Mouse (Mus musculus): ENCODE data around the gene Dhtkd1. TPM values are rescaled to one million over a fixed set of nuclear protein-coding genes. Genes with fewer than 3 reads are reported as not detected.

Gene Dhtkd1
- total RNA-seq, 2 experiments from 2014 or later: 1.8 to 2.1 TPM

- DNase-seq (ENCODE audit: low spot score in 2 of 2): no peak
Observed at GRCm38 (mm10) chr2:5934936-5935335, 7.7 kb downstream of the Dhtkd1 start.

- DNase-seq (ENCODE audit: low spot score in 2 of 2): no peak
Observed at GRCm38 (mm10) chr2:5931938-5932337, 10.7 kb downstream of the Dhtkd1 start.

GRCm38 (mm10) chr2:5930291-5931054 is 12.1 kb downstream of the Dhtkd1 start:
- DNase-seq (ENCODE audit: low spot score in 2 of 2): no peak

GRCm38 (mm10) chr2:5929793-5930192 is 12.8 kb downstream of the Dhtkd1 start:
- DNase-seq (ENCODE audit: low spot score in 2 of 2): no peak

GRCm38 (mm10) chr2:5927481-5927880 is 15.1 kb downstream of the Dhtkd1 start:
- DNase-seq (ENCODE audit: low spot score in 2 of 2): no peak

- DNase-seq (ENCODE audit: low spot score in 2 of 2): no peak
Observed at GRCm38 (mm10) chr2:5923786-5924185, 18.8 kb downstream of the Dhtkd1 start.

- no peak for DNase-seq (ENCODE audit: low spot score in 2 of 2)
Observed at GRCm38 (mm10) chr2:5922823-5923222, 19.8 kb downstream of the Dhtkd1 start.

GRCm38 (mm10) chr2:5911282-5911965 is 31.2 kb downstream of the Dhtkd1 start:
- DNase-seq (ENCODE audit: low spot score in 2 of 2): no peak

GRCm38 (mm10) chr2:5906625-5907024 is 36.0 kb downstream of the Dhtkd1 start:
- DNase-seq (ENCODE audit: low spot score in 2 of 2): peak in 1 of 2 experiments; percentile 19

- DNase-seq (ENCODE audit: low spot score in 2 of 2): no peak
Observed at GRCm38 (mm10) chr2:5906092-5906491, 36.5 kb downstream of the Dhtkd1 start.

- no peak for DNase-seq (ENCODE audit: low spot score in 2 of 2)
Observed at GRCm38 (mm10) chr2:5900145-5900544, 42.4 kb downstream of the Dhtkd1 start.

- DNase-seq (ENCODE audit: low spot score in 2 of 2): peak; percentile 100
Observed at GRCm38 (mm10) chr2:5894843-5895570, 47.6 kb downstream of the Dhtkd1 start, which contains the start of gene Sec61a2. Sec61a2 (minus strand) TSS chr2:5895432.

- DNase-seq (ENCODE audit: low spot score in 2 of 2): no peak
Observed at GRCm38 (mm10) chr2:5894296-5894695, 48.3 kb downstream of the Dhtkd1 start.

- DNase-seq (ENCODE audit: low spot score in 2 of 2): no peak
Observed at GRCm38 (mm10) chr2:5889412-5889811, 53.2 kb downstream of the Dhtkd1 start.

- no peak for DNase-seq (ENCODE audit: low spot score in 2 of 2)
Observed at GRCm38 (mm10) chr2:5888865-5889264, 53.7 kb downstream of the Dhtkd1 start.

- no peak for DNase-seq (ENCODE audit: low spot score in 2 of 2)
Observed at GRCm38 (mm10) chr2:5877446-5877845, 65.1 kb downstream of the Dhtkd1 start.

- no peak for DNase-seq (ENCODE audit: low spot score in 2 of 2)
Observed at GRCm38 (mm10) chr2:5869746-5870145, 72.8 kb downstream of the Dhtkd1 start.

- DNase-seq (ENCODE audit: low spot score in 2 of 2): no peak
Observed at GRCm38 (mm10) chr2:5867681-5868080, 74.9 kb downstream of the Dhtkd1 start.

GRCm38 (mm10) chr2:5862834-5863233 is 79.8 kb downstream of the Dhtkd1 start, which contains the start of gene Gm13199:
Gm13199 (minus strand) TSS chr2:5862934.
- DNase-seq (ENCODE audit: low spot score in 2 of 2): no peak

GRCm38 (mm10) chr2:5851866-5852265 is 90.7 kb downstream of the Dhtkd1 start:
- no peak for DNase-seq (ENCODE audit: low spot score in 2 of 2)

- DNase-seq (ENCODE audit: low spot score in 2 of 2): no peak
Observed at GRCm38 (mm10) chr2:5851116-5851515, 91.5 kb downstream of the Dhtkd1 start.
